Mouse (Mus musculus) liver, adult 2 months (tissue): ENCODE data around the gene Avpr2. TPM values are rescaled to one million over a fixed set of nuclear protein-coding genes. Genes with fewer than 3 reads are reported as not detected.
A peak's percentile ranks its signal among the peaks of the same experiment; 100 is the strongest.

Experiments
- DNase-seq: peaks from one replicate; pipeline ENCODE4 v3.0.0-alpha.2; 2011; ENCODE audit warnings: low read depth, low spot score; ENCODE audit errors: extremely low read depth
- H3K27ac ChIP-seq: fragments of 200-500 bp; replicated peaks from 2 replicates; pipeline ENCODE4 v1.5.1; 2012; ENCODE audit warnings: low read depth, mild to moderate bottlenecking, control low read depth, inconsistent platforms, low read length; ENCODE audit not compliant: insufficient read depth
- H3K27me3 ChIP-seq: fragments of 200-500 bp; 2 replicates; pipeline ENCODE4 v1.6.1; 2012; ENCODE audit warnings: mild to moderate bottlenecking, moderate library complexity, low read length, inconsistent platforms; ENCODE audit not compliant: control insufficient read depth, insufficient read depth
- H3K36me3 ChIP-seq: fragments of 200-500 bp; 2 replicates; pipeline ENCODE4 v1.6.1; 2012; ENCODE audit warnings: low read length, inconsistent platforms; ENCODE audit not compliant: control insufficient read depth, insufficient read depth
- H3K4me1 ChIP-seq: fragments of 200-500 bp; 2 replicates; pipeline ENCODE4 v1.6.1; 2011; ENCODE audit warnings: low read length; ENCODE audit not compliant: control insufficient read depth, insufficient read depth
- H3K4me3 ChIP-seq: fragments of 200-500 bp; 2 replicates; pipeline ENCODE4 v1.5.1; 2011; ENCODE audit warnings: low read depth, mild to moderate bottlenecking, control low read depth, low read length, moderate library complexity; ENCODE audit not compliant: insufficient read depth
- H3K79me2 ChIP-seq: fragments of 200-500 bp; 2 replicates; pipeline ENCODE4 v1.6.1; 2012; ENCODE audit warnings: inconsistent platforms, mild to moderate bottlenecking, low read length, moderate library complexity; ENCODE audit not compliant: control insufficient read depth, insufficient read depth
- H3K9ac ChIP-seq: fragments of 200-500 bp; 2 replicates; pipeline ENCODE4 v1.6.1; 2012; ENCODE audit warnings: low read depth, mild to moderate bottlenecking, control low read depth, inconsistent platforms, low read length
- CTCF ChIP-seq: fragments of 200-500 bp; IDR thresholded peaks from 2 replicates; pipeline ENCODE4 v1.5.1; 2011; ENCODE audit warnings: low read depth, low read length, control low read depth
- POLR2A ChIP-seq: fragments of 200-500 bp; IDR thresholded peaks from 2 replicates; pipeline ENCODE4 v1.6.1; 2011; ENCODE audit warnings: low read length, control low read depth; ENCODE audit not compliant: insufficient read depth; ENCODE audit errors: extremely low read depth
- WGBS: fragments of 180-500 bp; shearing (Covaris S2); methylation state at CpG from one replicate; pipeline ENCODE4 v1.1.7; 2018; 5-methylcytosine and 5-hydroxymethylcytosine counted together
- polyA plus RNA-seq: library from polyadenylated mRNA; depleted of rRNA; stranded (reverse); fragments of >200 nt; gene quantifications from 2 replicates; pipeline ENCODE4 v1.2.3, GENCODE M21; 2012
- total RNA-seq: library from RNA; depleted of rRNA; stranded (reverse); fragments of >200 nt; gene quantifications from 2 replicates; pipeline ENCODE4 v1.2.3, GENCODE M21; 2014

Gene Avpr2
- total and polyA plus RNA-seq, 2 experiments: not detected

GRCm38 (mm10) chrX:73921285-73921822, 29.5 kb downstream of the Avpr2 start:
- TF ChIP-seq POLR2A: no peak
- no peak for TF ChIP-seq CTCF
- no peaks in the 10 kb centered on the region for H3K79me2 ChIP-seq
- under 1% methylated on average over 34 of the region's 34 CpGs for WGBS
- H3K36me3 ChIP-seq: peaks cover 7% of the 10 kb centered on the region; the same call in 1 of the 2 replicates
- peak overlapping the region; percentile 80 for H3K9ac ChIP-seq
- no peak for DNase-seq
- H3K27me3 ChIP-seq: no peaks in the 10 kb centered on the region
- peak overlapping the region; percentile 32 for H3K27ac ChIP-seq
- H3K4me3 ChIP-seq: peak overlapping the region; percentile 87
- H3K4me1 ChIP-seq: peaks cover 4% of the 10 kb centered on the region; the same call in 1 of the 2 replicates

DNA sequence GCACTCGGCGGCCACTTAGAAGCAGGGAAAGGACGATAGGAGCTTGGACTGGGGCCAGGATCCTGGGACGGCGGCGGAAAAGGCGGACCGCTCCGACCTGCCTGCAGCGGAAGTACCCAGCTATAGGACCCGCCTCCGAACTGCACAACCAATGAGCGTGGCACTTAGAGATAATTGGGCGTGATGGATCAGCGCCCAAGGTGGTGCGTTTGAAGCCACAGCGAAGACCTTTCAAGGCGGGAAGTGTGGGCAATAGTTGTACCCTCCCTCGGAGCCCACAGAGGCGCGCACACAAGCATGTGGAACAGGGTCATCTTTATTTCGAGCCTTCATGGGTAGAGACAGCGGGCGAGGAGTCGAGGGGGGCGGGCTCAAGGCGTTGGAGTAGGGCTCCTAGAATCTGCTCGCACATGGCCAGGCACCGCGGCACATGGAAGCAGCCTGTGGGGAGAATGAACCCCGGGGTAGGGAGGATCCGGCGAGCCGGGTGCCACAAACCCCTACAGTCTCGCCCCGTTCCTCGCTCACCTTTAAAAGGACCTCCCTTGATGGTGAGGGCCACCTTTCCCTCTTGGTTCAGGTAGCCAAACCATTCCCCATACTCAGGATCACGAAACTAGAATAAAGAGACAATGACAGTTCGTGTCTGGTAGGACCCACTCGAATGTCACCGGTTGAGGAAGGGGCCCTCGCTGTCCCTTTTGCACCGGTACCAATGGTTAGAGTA, 30.1 kb downstream of the Avpr2 start, which contains the start of the genes Arhgap4 and Naa10:
Gene Arhgap4, minus strand, starts transcription at position 48 of the 727 bp plus-strand sequence.
Gene Naa10, minus strand, starts transcription at position 122 of the 727 bp plus-strand sequence.
- Histone ChIP-seq H3K9ac (peak within 1 kb of the TSS; percentile 80), H3K36me3 (peaks cover 7% of the 10 kb centered on the region; the same call in 1 of the 2 replicates), H3K27me3 (no peaks in the 10 kb centered on the region), H3K27ac (peak within 1 kb of the TSS; percentile 55), H3K79me2 (no peaks in the 10 kb centered on the region), H3K4me1 (peaks cover 4% of the 10 kb centered on the region; the same call in 1 of the 2 replicates), H3K4me3 (peak within 1 kb of the TSS; percentile 87)
- DNase-seq: peak; percentile 79
- no peak for TF ChIP-seq POLR2A
- TF ChIP-seq CTCF: no peak
- under 1% methylated on average over 43 of the region's 43 CpGs for WGBS

DNA sequence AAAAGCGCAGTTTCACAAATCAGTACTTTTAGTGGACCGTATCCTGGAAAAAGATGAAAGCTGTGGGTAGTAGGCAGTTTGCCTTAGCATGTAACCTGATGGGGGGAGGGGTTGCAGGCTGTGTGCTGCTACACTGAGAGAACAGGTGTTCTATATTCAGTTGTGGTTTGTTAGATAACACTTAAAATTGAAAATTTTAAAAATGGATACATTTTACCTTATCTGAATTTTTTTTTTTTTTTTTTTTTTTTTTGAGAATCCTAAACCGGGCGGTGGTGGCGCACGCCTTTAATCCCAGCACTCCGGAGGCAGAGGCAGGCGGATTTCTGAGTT, 30.6 kb downstream of the Avpr2 start:
- WGBS: 70% methylated on average over 8 of the region's 8 CpGs
- Histone ChIP-seq H3K4me1 (peaks cover 4% of the 10 kb centered on the region; the same call in 1 of the 2 replicates), H3K36me3 (peaks cover 7% of the 10 kb centered on the region; the same call in 1 of the 2 replicates), H3K79me2 (no peaks in the 10 kb centered on the region), H3K4me3 (peak overlapping the region; percentile 87; the same call in 1 of the 2 replicates), H3K9ac (peak overlapping the region; percentile 63; the same call in 1 of the 2 replicates), H3K27ac (no peak overlapping the region), H3K27me3 (no peaks in the 10 kb centered on the region)
- no peak for DNase-seq
- TF ChIP-seq CTCF (no peak), POLR2A (no peak)

DNA sequence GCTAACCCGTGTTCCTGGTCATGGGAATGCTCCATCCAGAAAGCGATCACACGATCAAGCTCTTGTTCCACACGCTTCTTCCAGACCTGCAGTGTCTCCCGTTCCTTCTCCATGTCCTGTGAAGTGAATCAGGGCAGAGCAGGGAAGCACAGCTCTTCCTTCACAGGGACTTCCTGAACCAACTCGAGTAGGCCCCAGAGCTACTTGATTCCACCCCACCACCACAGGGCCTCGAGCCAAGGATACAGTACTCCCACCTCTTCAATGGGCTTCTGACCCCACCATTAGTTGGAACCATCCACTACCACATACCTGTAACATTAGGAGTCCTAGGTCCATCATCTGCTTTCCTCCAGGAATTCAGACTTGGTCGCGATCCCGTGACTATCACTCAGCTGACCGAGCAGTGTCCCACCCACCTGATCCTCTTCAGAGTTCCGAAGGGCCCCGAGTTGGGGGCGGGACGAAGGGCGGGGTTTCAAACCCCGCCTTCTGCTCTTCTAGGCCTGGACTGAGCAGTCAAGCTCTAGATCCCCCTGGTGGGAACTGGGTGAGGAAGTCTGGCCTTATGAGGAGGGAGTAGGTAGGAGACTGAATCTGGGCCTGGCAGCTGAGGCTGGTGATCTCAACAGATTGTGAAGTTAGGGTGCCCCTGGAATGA, 38.6 kb downstream of the Avpr2 start, which contains the start of gene Renbp:
Gene Renbp, minus strand, starts transcription at position 449 of the 661 bp plus-strand sequence.
- Histone ChIP-seq H3K36me3 (no peaks in the 10 kb centered on the region), H3K9ac (peak within 1 kb of the TSS; percentile 58), H3K79me2 (no peaks in the 10 kb centered on the region), H3K27ac (0 out of 2 replicates have a peak within 1 kb of the TSS, but pooled peaks have one; percentile 33), H3K4me3 (peak within 1 kb of the TSS; percentile 50), H3K4me1 (no peaks in the 10 kb centered on the region), H3K27me3 (no peaks in the 10 kb centered on the region)
- TF ChIP-seq CTCF: no peak
- no peak for TF ChIP-seq POLR2A
- peak; percentile 30 for DNase-seq
- 31% methylated on average over 17 of the region's 17 CpGs for WGBS

DNA sequence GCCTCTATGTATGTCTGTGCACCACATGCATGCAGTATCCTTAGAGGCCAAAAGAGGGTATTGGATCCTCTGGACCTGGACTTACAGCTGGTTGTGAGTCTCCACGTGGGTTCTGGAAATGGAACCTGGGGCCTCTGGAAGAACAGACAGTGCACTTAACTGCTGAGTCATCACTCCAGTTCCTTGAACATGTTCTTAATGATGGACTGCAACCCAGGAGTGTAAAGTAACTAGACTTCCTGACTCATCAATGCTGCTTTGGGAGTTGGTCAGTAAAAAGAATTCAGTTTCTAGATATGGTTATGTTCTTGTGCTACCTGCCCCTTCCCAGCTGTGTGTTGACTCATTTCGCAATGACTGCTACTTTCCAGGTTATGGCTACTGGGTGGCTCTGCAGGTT, 40.0 kb downstream of the Avpr2 start:
- no peaks in the 10 kb centered on the region for H3K79me2 ChIP-seq

More for the DNA sequence above, 40.0 kb downstream of the Avpr2 start:
- TF ChIP-seq CTCF (no peak), POLR2A (no peak)
- DNase-seq: no peak
- Histone ChIP-seq H3K9ac (no peak overlapping the region), H3K27me3 (no peaks in the 10 kb centered on the region), H3K4me1 (no peaks in the 10 kb centered on the region), H3K36me3 (no peaks in the 10 kb centered on the region), H3K4me3 (no peak overlapping the region), H3K27ac (no peak overlapping the region)
- 51% methylated on average over 2 of the region's 2 CpGs for WGBS
